Mouse (Mus musculus): ENCODE data around the gene Nodal.

Gene Nodal

GRCm38 (mm10) chr10:61417672-61418071 is at the start of gene Nodal:
Nodal (plus strand) TSS chr10:61417972.
- no peak for DNase-seq

- DNase-seq = peak; percentile 27
These were observed 48.0 kb upstream of the Nodal start for GRCm38 (mm10) chr10:61369755-61370154.

- peak; percentile 76 for DNase-seq
These were observed 47.3 kb upstream of the Nodal start for GRCm38 (mm10) chr10:61370273-61370979.

GRCm38 (mm10) chr10:61371884-61372584 is 45.7 kb upstream of the Nodal start:
- DNase-seq = no peak

- DNase-seq = peak; percentile 34
These were observed 45.2 kb upstream of the Nodal start for GRCm38 (mm10) chr10:61372585-61372923.

GRCm38 (mm10) chr10:61374076-61374475 is 43.7 kb upstream of the Nodal start:
- peak; percentile 82 for DNase-seq

- no peak for DNase-seq
These were observed 42.8 kb upstream of the Nodal start for GRCm38 (mm10) chr10:61374771-61375481.

- peak; percentile 23 for DNase-seq
These were observed 39.7 kb upstream of the Nodal start for GRCm38 (mm10) chr10:61378050-61378449.

- peak; percentile 34 for DNase-seq
These were observed 39.1 kb upstream of the Nodal start for GRCm38 (mm10) chr10:61378698-61379097.

GRCm38 (mm10) chr10:61379340-61380040 is 38.3 kb upstream of the Nodal start:
- DNase-seq = no peak

GRCm38 (mm10) chr10:61380186-61380585 is 37.6 kb upstream of the Nodal start:
- DNase-seq = peak; percentile 75

GRCm38 (mm10) chr10:61381823-61382222 is 35.9 kb upstream of the Nodal start:
- peak; percentile 60 for DNase-seq

GRCm38 (mm10) chr10:61382281-61382731 is 35.5 kb upstream of the Nodal start:
- DNase-seq = peak; percentile 48

- DNase-seq = peak; percentile 90
These were observed 34.6 kb upstream of the Nodal start, which contains the start of gene Pald1 for GRCm38 (mm10) chr10:61383021-61383714. Pald1 (minus strand) TSS chr10:61383530.

GRCm38 (mm10) chr10:61383715-61384047 is 34.1 kb upstream of the Nodal start:
- no peak for DNase-seq

GRCm38 (mm10) chr10:61385174-61385573 is 32.6 kb upstream of the Nodal start:
- no peak for DNase-seq

GRCm38 (mm10) chr10:61386284-61386683 is 31.5 kb upstream of the Nodal start:
- DNase-seq = peak; percentile 34

- no peak for DNase-seq
These were observed 28.8 kb upstream of the Nodal start for GRCm38 (mm10) chr10:61389020-61389419.

- no peak for DNase-seq
These were observed 27.6 kb upstream of the Nodal start for GRCm38 (mm10) chr10:61390148-61390547.

GRCm38 (mm10) chr10:61392584-61392983 is 25.2 kb upstream of the Nodal start:
- no peak for DNase-seq

GRCm38 (mm10) chr10:61394476-61395136 is 23.2 kb upstream of the Nodal start:
- DNase-seq = no peak

GRCm38 (mm10) chr10:61398125-61398524 is 19.6 kb upstream of the Nodal start:
- no peak for DNase-seq

All from kidney, postnatal 10 days (tissue).